Mouse (Mus musculus) G1E-ER4 (cell line): Measurements from ENCODE around the gene Plcb3. TPM values are rescaled to one million over a fixed set of nuclear protein-coding genes. Genes with fewer than 3 reads are reported as not detected.

Experiments
- GATA1 ChIP-seq: IDR thresholded peaks from one replicate; pipeline ENCODE4 v1.8.0; 2012; ENCODE audit warnings: low read length, inconsistent platforms
- polyA plus RNA-seq: library from polyadenylated mRNA; stranded (reverse); fragments of >175 nt; gene quantifications from 2 replicates; pipeline ENCODE4 v1.2.3, GENCODE M21; 2012

Gene Plcb3
- polyA plus RNA-seq, 1 experiment: 24.7 TPM

- no peak for TF ChIP-seq GATA1
Measured at GRCm38 (mm10) chr19:6994489-6994888, 18.2 kb upstream of the Plcb3 start.

GRCm38 (mm10) chr19:6994002-6994401 lies 17.7 kb upstream of the Plcb3 start:
- TF ChIP-seq GATA1: no peak

- TF ChIP-seq GATA1: no peak
Measured at GRCm38 (mm10) chr19:6993011-6993770, 16.9 kb upstream of the Plcb3 start.

GRCm38 (mm10) chr19:6992011-6992858 lies 16.0 kb upstream of the Plcb3 start, which contains the start of gene Dnajc4:
Gene Dnajc4, minus strand, starts transcription at chr19:6992572.
- TF ChIP-seq GATA1: no peak

GRCm38 (mm10) chr19:6990712-6991111 lies 14.4 kb upstream of the Plcb3 start:
- no peak for TF ChIP-seq GATA1

- TF ChIP-seq GATA1: no peak
Measured at GRCm38 (mm10) chr19:6989251-6989650, 13.0 kb upstream of the Plcb3 start.

GRCm38 (mm10) chr19:6987904-6988285 lies 11.6 kb upstream of the Plcb3 start:
- TF ChIP-seq GATA1: no peak

- TF ChIP-seq GATA1: no peak
Measured at GRCm38 (mm10) chr19:6987061-6987903, 11.0 kb upstream of the Plcb3 start, which contains the start of gene Vegfb. Gene Vegfb, minus strand, starts transcription at chr19:6987651.

GRCm38 (mm10) chr19:6985951-6986708 lies 9.9 kb upstream of the Plcb3 start:
- no peak for TF ChIP-seq GATA1

GRCm38 (mm10) chr19:6985300-6985699 lies 9.0 kb upstream of the Plcb3 start:
- no peak for TF ChIP-seq GATA1

GRCm38 (mm10) chr19:6983621-6984020 lies 7.4 kb upstream of the Plcb3 start:
- no peak for TF ChIP-seq GATA1

- TF ChIP-seq GATA1: no peak
Measured at GRCm38 (mm10) chr19:6981465-6981864, 5.2 kb upstream of the Plcb3 start.

GRCm38 (mm10) chr19:6980381-6981093 lies 4.3 kb upstream of the Plcb3 start, which contains the start of gene Fkbp2:
Gene Fkbp2, minus strand, starts transcription at chr19:6980501.
- no peak for TF ChIP-seq GATA1
